Mouse (Mus musculus) heart, postnatal 0 days (tissue): ENCODE measurements at regions not wholly inside any gene's neighbourhood (a gene's known extent, or its start where the extent isn't known, plus 50 kb on each side); places are given as distances from the start of the nearest gene placed in this dataset.

Source experiments
- CTCF ChIP-seq: IDR thresholded peaks from 2 replicates; pipeline ENCODE4 v1.5.1; 2016; ENCODE audit warnings: antibody characterized with exemption, control low read depth, low read depth
- EP300 ChIP-seq: IDR thresholded peaks from 2 replicates; pipeline ENCODE4 v1.6.1; 2016; ENCODE audit warnings: antibody characterized with exemption, low read depth

DNA sequence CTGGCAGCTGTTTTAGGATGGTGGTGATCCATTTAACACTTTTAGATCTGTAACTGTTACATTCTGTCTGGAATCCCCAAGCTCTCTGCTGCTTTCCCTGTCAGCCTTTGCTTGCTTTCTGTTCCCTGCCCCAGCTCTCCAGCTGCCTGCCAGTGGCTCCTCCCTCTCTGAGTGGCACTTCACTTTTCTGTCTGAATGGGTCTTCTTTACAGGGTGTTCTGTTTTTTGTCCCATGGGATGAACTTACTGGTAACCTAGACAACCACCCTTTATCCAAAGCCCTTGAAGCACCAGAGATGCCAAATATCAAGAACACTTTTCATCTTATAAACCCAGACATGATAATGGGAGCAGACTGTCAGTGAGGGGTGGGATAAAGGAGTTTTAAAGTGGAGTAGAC lies 294.8 kb upstream of the Nr5a2 start:
- TF ChIP-seq EP300 (no peak), CTCF (no peak)
